Mouse (Mus musculus): ENCODE measurements around the gene Scgb1a1.
"Not testable (repeated sequence)": the region's sequence is repeated elsewhere in the genome, so short reads cannot be mapped to it uniquely, and the experiment has no call there.

Scgb1a1 gene

GRCm38 (mm10) chr19:9087821-9088220, at the start of gene Scgb1a1:
Gene Scgb1a1, minus strand, starts transcription at chr19:9087958.
- DNase-seq (ENCODE audit: low spot score): no peak

GRCm38 (mm10) chr19:9137159-9137558, 49.4 kb upstream of the Scgb1a1 start:
- no peak for DNase-seq (ENCODE audit: low spot score)

DNA sequence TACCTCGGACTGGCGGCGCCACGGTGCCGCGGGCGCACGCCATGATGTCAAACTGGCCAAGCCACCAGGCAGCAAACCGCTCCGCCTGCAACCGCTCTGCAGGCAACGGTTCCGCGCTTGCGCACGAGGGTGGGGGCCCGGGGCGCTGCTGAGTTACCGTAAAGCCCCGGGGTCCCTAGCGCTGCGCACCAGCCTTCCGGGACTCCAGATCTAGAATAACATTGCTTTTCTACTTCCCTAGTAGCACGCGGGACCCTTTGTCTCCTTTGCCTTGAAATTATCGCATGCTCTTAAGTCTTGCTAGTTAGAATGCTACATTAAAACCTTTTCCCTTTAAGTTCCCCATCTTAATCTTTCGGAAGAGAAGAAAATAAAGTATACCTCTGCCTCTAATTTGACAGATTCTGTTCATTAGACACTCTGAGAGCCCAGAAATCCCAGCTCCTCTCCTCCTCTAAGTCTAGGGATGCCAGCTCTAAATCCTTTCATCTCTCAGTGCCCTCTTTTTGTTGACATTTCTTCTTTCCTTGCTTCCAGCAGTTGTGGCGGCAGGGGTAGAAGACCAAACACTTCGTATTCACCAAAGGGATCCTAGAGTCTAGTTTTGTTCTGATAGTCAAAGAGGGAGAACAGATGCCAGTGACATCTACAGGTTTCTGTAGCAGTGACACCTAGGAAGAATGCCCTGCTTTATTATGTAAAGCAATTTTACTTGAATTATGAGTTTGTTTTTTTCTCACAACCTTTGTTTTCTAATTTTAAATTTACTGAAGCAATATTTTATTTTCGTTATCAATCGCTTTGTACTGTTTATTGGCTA, 48.0 kb upstream of the Scgb1a1 start, which contains the start of gene Asrgl1:
Gene Asrgl1, minus strand, starts transcription at position 125 of the 820 bp plus-strand sequence.
- peak; percentile 86 for DNase-seq (ENCODE audit: low spot score)

DNA sequence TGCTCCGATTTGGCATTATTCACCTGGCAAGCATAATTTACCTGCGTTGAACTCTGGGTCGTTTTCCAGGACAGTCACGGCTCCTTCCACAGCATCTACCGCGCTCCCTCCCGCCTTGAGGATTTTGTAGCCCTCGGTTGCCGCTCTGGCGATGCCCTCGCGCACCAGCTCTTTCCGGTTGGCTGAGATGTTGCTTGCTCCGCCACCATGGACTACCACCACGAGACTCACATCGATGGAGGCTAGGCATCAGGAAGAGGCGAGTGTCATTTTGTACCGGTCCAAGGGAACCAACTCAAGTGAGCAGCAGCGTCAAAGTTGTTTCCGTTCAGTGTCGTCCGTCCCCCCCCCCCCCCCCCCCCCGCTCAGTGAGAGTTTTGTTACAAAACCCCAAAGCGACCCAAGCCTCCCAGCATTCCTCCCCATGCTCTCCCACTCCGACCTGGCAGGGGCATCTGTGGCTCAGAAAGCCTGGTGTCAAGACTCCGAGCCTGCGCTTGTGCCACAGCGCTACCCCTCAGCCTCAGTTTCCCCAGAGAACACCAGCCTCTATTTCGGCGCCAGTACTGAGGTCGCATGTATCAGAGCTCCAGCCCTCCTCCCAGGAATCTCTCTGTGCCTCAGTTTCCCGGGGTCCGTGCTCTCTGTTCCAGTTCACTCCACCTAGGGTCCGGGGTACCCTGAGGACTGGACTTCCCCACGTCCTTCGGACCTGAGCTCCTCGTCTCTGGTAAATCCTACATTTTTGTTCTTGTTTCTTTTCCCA, 47.2 kb upstream of the Scgb1a1 start:
- DNase-seq (ENCODE audit: low spot score): no peak

DNA sequence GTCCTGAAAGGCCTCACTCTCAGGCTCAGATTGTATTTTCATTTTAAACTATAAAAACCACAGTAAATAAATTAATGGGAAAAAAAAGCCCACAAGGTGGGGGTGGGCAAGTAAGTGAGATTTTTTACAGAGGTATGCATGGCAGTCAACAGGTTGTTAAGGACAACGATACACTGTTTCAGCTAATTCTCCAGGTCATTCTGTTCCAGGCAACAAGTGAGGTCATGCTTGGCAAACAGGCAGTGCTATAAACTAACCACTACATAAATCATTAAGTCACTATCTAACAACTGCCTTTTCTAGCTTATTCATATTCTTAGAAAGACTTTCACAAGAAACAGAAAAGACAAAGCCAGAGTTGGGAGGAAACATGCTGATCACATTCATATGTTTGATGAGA, 42.2 kb upstream of the Scgb1a1 start:
- no peak for DNase-seq (ENCODE audit: low spot score)

DNA sequence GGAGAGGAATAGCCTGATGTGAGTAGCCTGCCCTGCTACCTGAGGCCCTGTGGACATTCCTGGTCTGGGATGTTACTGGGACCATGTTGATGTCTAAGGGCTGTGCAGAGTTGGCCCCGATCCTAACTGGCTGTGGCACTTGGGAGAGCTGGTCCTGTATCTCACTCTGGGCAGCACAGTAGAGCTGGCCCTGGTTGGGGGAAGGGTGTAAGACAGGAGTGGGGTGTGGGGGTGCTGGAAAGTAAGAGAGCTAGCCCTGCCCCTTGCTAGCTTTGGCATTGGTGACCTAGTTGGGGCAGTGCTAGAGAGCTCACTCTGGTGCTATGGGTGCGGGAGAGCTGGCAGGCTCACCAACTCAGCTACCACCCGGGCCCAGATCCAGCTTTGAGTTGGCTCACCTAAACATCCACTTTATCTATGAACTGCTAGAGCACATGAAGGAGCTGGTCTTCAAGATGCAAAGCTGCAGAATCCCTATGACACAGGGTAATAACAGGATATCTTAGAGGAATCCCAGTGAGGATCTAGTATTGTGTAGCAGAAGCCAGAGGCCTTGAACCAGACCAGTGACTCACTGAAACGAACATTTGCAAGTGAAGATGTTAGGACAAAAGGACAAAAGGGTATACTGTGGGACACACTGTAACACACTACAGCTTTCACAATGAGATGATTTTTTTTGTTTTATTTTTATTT, 40.9 kb upstream of the Scgb1a1 start:
- no peak for DNase-seq (ENCODE audit: low spot score)

DNA sequence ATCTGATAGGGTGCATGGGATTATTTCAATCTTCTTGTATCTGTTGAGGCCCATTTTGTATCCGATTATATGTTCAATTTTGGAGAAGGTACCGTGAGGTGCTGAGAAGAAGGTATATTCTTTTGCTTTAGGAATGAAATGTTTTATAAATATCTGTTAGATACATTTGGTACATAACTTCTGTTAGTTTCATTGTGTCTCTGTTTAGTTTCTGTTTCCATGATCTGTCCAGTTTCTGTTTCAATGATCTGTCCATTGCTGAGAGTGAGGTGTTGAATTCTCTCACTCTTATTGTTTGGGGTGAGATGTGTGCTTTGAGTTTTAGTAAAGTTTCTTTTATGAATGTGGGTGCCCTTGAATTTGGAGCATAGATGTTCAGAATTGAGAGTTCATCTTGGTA, 36.2 kb upstream of the Scgb1a1 start:
- not testable (repeated sequence) for DNase-seq (ENCODE audit: low spot score)

GRCm38 (mm10) chr19:9122390-9122789, 34.6 kb upstream of the Scgb1a1 start:
- no peak for DNase-seq (ENCODE audit: low spot score)

GRCm38 (mm10) chr19:9119655-9120425, 32.1 kb upstream of the Scgb1a1 start:
- DNase-seq (ENCODE audit: low spot score): no peak

DNA sequence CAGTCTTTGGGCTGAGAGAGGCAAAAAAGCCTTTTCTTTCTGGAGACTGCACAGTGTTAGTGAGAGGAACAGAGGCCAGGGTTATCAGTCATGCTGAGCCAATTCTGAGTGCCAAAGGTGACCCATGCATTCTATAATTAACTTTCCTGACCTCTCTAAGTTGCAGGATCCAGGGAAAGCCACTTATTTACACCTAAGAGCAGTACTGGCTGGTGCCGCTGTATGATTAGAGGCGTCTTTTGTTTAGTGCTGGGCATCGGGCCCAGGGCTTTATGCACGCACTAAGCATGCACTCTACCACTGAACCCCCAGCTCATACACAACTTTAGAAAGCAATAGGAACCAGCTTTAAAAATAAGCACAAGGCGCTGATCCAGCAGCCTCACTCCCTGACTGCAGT, 29.5 kb upstream of the Scgb1a1 start:
- no peak for DNase-seq (ENCODE audit: low spot score)

DNA sequence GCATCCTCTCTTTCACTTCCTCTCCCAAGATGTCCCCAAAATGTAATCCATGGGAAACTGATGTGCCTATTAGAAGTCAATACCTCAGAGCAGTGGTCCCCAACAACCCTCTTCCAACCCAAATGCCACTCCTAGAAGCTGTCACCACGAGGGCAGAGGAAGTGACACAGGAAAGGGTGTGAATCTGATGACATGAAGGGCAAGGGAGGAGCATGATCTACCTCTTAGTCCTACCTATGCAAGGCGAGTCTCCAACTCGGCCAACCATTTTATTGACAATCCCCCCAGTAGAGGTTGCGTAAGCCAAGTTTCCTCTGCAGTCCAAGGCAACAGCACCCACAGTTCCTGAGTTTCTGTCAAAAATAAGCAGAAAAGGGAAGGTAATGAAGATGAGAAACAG, 28.5 kb upstream of the Scgb1a1 start:
- DNase-seq (ENCODE audit: low spot score): no peak

DNA sequence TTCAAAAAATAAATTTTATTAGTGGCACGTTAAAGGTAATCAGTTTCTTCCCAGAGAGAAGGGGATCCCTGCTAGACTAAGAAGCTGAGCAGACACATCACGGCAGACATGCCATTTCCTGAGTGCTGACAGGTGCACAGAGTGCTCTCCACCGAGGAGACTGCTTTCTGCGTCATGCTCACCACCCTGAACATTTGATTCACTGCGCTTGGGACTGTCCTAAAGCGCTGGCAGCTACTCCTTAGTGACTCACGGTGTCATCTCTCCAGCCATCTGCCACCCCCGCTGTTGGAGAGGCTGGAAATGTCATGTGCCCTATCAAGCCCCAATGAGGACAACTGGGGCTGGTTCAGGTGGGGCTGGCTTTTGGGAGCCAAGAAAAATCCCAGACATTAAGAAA, 24.3 kb upstream of the Scgb1a1 start:
- no peak for DNase-seq (ENCODE audit: low spot score)

DNA sequence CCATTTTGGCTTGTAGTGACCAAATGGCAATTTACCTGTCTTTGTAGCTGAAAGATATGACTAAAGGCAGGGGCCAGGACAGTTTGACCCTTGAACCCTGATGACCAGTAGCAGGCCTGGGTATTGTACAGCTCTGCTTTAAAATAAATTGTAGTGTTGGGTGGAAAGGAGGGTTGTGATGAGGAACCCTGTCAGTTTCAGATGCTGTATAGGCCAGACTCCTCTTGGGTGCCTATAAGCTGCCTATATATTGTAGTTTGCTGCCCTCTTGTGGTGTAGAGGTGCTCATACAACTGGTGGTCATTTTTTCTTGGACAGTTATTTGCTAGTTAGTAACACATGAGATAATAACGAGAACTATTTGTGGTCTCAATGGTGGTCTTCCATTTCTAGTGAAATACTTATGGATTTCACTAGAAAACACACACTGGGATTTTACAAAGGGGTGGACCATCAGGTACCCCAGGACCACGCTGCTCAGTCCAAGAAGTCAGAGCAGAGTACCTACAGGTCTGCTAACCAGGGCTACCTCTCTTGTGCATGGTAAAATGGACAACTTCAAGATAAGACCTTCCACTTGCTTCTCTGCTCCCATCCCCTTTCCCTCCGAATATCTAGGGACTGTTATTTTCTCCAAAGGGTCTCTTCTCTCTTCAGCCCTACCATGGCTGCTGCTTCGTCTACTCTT, 22.6 kb upstream of the Scgb1a1 start:
- DNase-seq (ENCODE audit: low spot score): peak; percentile 54

- no peak for DNase-seq (ENCODE audit: low spot score)
Observed at GRCm38 (mm10) chr19:9108536-9108935, 20.8 kb upstream of the Scgb1a1 start.

- no peak for DNase-seq (ENCODE audit: low spot score)
Observed at GRCm38 (mm10) chr19:9107379-9107755, 19.6 kb upstream of the Scgb1a1 start.

GRCm38 (mm10) chr19:9106751-9107378, 19.1 kb upstream of the Scgb1a1 start:
- peak; percentile 77 for DNase-seq (ENCODE audit: low spot score)

- DNase-seq (ENCODE audit: low spot score): peak; percentile 65
Observed at GRCm38 (mm10) chr19:9106096-9106495, 18.3 kb upstream of the Scgb1a1 start.

DNA sequence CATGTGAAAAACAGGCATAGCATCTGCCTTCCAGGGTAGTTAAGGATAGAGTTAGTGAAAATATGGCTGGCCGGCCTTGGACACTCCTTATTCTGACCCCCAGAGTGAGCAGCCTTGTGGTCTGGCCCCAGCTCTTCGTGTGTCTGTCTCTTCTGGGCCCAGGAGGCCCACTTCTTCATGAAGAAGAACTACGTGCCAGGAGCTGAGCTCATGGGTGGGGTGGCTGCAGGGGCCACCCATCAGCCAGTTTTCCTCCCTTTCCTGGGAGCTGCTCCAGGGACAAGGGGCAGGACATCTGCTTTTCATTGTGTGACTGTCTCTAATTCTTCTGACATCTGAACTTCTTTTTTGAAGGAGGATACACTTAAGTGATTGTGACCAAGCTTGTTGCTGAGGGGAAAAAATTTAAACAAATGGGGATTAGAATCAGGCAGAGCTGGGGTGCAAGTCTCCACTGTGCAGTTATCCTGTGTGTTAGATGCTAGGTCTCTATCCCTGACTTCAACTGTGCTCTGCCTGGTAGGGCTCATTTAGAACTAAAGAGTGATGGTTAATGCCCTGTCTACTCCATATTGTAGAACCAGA, 17.4 kb upstream of the Scgb1a1 start:
- DNase-seq (ENCODE audit: low spot score): no peak

DNA sequence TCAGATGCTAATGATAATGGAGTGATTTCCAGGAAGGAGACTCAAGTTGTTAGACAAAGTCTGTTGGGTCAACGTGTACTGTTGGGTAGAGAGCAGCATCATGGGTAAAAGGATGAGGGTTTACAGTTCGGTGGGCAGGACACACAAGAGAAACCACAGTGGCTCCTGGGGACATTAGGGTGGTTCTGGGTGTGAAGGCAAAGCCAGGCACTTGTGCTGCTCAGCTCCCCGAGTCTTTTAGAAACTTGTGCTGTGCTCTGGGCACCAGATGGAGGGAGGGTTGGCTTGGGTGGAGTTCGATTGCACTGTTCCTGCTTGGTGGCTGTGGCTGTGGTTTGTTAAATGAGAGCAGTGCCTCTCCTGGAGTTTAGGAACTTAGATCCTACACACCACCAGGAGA, 16.2 kb upstream of the Scgb1a1 start:
- DNase-seq (ENCODE audit: low spot score): no peak

DNA sequence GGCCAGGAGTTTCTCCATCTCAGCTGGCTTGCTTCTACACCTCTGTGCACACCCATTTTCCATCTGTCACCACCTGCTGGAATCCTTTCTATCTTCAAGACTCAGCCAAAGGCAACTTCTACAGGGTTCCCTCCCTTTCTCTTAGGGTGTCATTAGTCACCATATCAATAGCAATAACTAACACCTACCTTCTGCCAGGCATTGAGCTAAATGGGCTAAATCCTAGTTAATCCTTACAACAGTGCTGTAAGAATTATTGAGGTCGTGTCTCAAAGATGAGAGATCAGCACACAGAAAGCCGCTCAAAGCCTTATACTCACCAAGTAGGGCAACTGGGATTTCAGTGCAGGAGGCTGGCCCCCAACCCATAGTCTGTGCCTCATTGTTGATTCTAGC, 13.3 kb upstream of the Scgb1a1 start:
- DNase-seq (ENCODE audit: low spot score): no peak
